Mouse (Mus musculus) mouse embryonic stem cell (cell line): ENCODE measurements around the gene Ifit1.
"Not testable (repeated sequence)": the region's sequence is repeated elsewhere in the genome, so short reads cannot be mapped to it uniquely, and the experiment has no call there.

ENCODE experiments used
- in situ Hi-C, 2 experiments: fragments of 300-500 bp; cut with MboI; formaldehyde crosslinking; loops; 1 replicate in 1 of 2; 3 replicates in 1 of 2; pipeline ENCODE4 v1.14.3; 2019 to 2020; ENCODE audit warnings: low sequenced_read_pairs in 2 of 2, low pct_unique_long_range_greater_than_20kb in 1 of 2, mixed read lengths in 1 of 2; ENCODE audit not compliant: unreplicated experiment in 1 of 2

Gene Ifit1

GRCm38 (mm10) chr19:34647630-34648029 is 7.0 kb downstream of the Ifit1 start:
- in situ Hi-C loops: not testable (repeated sequence)

GRCm38 (mm10) chr19:34650276-34650675 is 9.6 kb downstream of the Ifit1 start:
- in situ Hi-C loops: loop anchor here (25.0 kb wide), 4 partner anchors 138 to 337 kb away; partner anchors contain the start of gene Kif20b (in 1 of the 2)

GRCm38 (mm10) chr19:34650997-34651396 is 10.3 kb downstream of the Ifit1 start:
- in situ Hi-C loops: loop anchor here (25.0 kb wide), 4 partner anchors 139 to 336 kb away; partner anchors contain the start of gene Kif20b (in 1 of the 2)

GRCm38 (mm10) chr19:34655227-34655805 is 14.6 kb downstream of the Ifit1 start:
- in situ Hi-C loops: loop anchor here (25.0 kb wide), 4 partner anchors 143 to 332 kb away; partner anchors contain the start of gene Kif20b (in 1 of the 2)

- in situ Hi-C loops: loop anchor here (25.0 kb wide), 4 partner anchors 144 to 331 kb away; partner anchors contain the start of gene Kif20b (in 1 of the 2)
These were observed 16.0 kb downstream of the Ifit1 start for GRCm38 (mm10) chr19:34656511-34657298.

- in situ Hi-C loops: loop anchor here (5.0 to 25.0 kb wide), 6 partner anchors 113 to 325 kb away; partner anchors contain the start of gene Kif20b (in 1 of the 2)
These were observed 21.4 kb downstream of the Ifit1 start for GRCm38 (mm10) chr19:34662067-34662507.

GRCm38 (mm10) chr19:34662740-34663139 is 22.1 kb downstream of the Ifit1 start:
- in situ Hi-C loops: loop anchor here (5.0 to 25.0 kb wide), 6 partner anchors 112 to 325 kb away; partner anchors contain the start of gene Kif20b (in 1 of the 2)

GRCm38 (mm10) chr19:34666127-34666526 is 25.5 kb downstream of the Ifit1 start:
- in situ Hi-C loops: loop anchor here (5.0 to 25.0 kb wide), 6 partner anchors 106 to 329 kb away; partner anchors contain the start of gene Kif20b (in 1 of the 2)

- in situ Hi-C loops: loop anchor here (25.0 kb wide), 4 partner anchors 161 to 336 kb away; partner anchors contain the start of gene Kif20b (in 1 of the 2)
These were observed 32.8 kb downstream of the Ifit1 start for GRCm38 (mm10) chr19:34673476-34673875.

- in situ Hi-C loops: no loop called here
These were observed 37.8 kb downstream of the Ifit1 start for GRCm38 (mm10) chr19:34678428-34678827.

- in situ Hi-C loops: loop anchor here in 1 of 2 experiments (10.0 kb wide), 1 partner anchor 80 kb away; no protein-coding TSS in a partner anchor
These were observed 44.2 kb downstream of the Ifit1 start for GRCm38 (mm10) chr19:34684857-34685256.

GRCm38 (mm10) chr19:34685530-34685929 is 44.9 kb downstream of the Ifit1 start:
- in situ Hi-C loops: loop anchor here in 1 of 2 experiments (10.0 kb wide), 1 partner anchor 79 kb away; no protein-coding TSS in a partner anchor

GRCm38 (mm10) chr19:34691402-34691801 is 50.7 kb downstream of the Ifit1 start:
- in situ Hi-C loops: no loop called here

- in situ Hi-C loops: no loop called here
These were observed 55.8 kb downstream of the Ifit1 start for GRCm38 (mm10) chr19:34696352-34696986.

- in situ Hi-C loops: no loop called here
These were observed 56.8 kb downstream of the Ifit1 start for GRCm38 (mm10) chr19:34697461-34697860.

GRCm38 (mm10) chr19:34698432-34698831 is 57.8 kb downstream of the Ifit1 start:
- in situ Hi-C loops: no loop called here

- in situ Hi-C loops: no loop called here
These were observed 58.2 kb downstream of the Ifit1 start for GRCm38 (mm10) chr19:34698852-34699251.

- in situ Hi-C loops: no loop called here
These were observed 58.6 kb downstream of the Ifit1 start for GRCm38 (mm10) chr19:34699300-34699699.
